9 mouse cellular contexts compared by ENCODE assay signal in the genomic region with DNA sequence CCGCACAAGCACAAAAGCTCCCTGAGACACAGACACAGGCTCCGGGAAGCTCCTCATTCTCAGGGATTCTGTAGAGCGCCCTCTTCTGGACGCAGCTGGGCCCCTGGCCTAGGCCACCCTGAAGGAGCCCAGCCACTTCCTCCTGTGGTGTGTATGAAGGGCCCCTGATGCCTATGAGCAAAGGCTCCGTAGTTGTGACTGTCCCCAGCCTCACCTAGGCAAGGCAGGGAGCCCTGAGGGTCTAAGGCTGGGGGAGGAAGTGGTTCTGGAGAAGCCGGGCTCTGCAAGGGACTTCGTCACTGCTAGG. TPM values are rescaled to one million over a fixed set of nuclear protein-coding genes. Genes with fewer than 3 reads are reported as not detected.
DNase-seq lines count a peak whose midpoint lies in the region; ATAC-seq and TF ChIP-seq lines count a peak whose summit lies in the region.
"Had no signal": no experiment of that assay in that cellular context is flagged by ENCODE, and none has a peak within 500 bp of the region (broad histone marks: within the 10 kb centered on the region; RNA-seq: fewer than 3 reads in every experiment).

No protein-coding gene starts in this region.

- ATAC-seq in hindbrain, postnatal 0 days: 0 out of 2 replicates have a peak, but pooled peaks have one; percentile 13
- ATAC-seq in hindbrain, embryonic 14.5 days (ENCODE audit: low FRiP score): no peak
- peak; percentile 36; the same call in 1 of the 2 replicates for ATAC-seq in limb, embryonic 11.5 days (ENCODE audit: insufficient number of reproducible peaks, low FRiP score, low TSS enrichment, low read depth)
- ATAC-seq in midbrain, embryonic 13.5 days: 0 out of 2 replicates have a peak, but pooled peaks have one; percentile 15

- H3K4me3 ChIP-seq in hindbrain, postnatal 0 days (ENCODE audit: low read length): no peak overlapping the region
- H3K4me3 ChIP-seq in hindbrain, embryonic 14.5 days (replicated peaks; ENCODE audit: low read length): no peak overlapping the region
- no peak overlapping the region for H3K4me3 ChIP-seq in limb, embryonic 11.5 days (ENCODE audit: low read depth, low read length)
- H3K4me3 ChIP-seq in midbrain, embryonic 13.5 days (replicated peaks): no peak overlapping the region
- H3K4me3 ChIP-seq: midbrain, embryonic 12.5 days had no signal

- H3K36me3 ChIP-seq in hindbrain, postnatal 0 days (ENCODE audit: insufficient read depth, low read length): no peaks in the 10 kb centered on the region
- no peaks in the 10 kb centered on the region for H3K36me3 ChIP-seq in hindbrain, embryonic 14.5 days (replicated peaks; ENCODE audit: control insufficient read depth, insufficient read depth)
- H3K36me3 ChIP-seq in limb, embryonic 11.5 days (ENCODE audit: control insufficient read depth, insufficient read depth, low read length): no peaks in the 10 kb centered on the region
- no peaks in the 10 kb centered on the region for H3K36me3 ChIP-seq in midbrain, embryonic 13.5 days
- H3K36me3 ChIP-seq: midbrain, embryonic 12.5 days had no signal

- peak; percentile 69 for DNase-seq in hindbrain, postnatal 0 days (ENCODE audit: low spot score)
- DNase-seq in hindbrain, embryonic 14.5 days (ENCODE audit: low spot score): no peak
- DNase-seq in NIH3T3 (ENCODE audit: low read depth): peak; percentile 65
- peak; percentile 68 to 73 for DNase-seq in cerebellum, postnatal 25 days
- peak; percentile 57 to 78 for DNase-seq in heart, postnatal 14 days
- peak; percentile 62 for DNase-seq in limb, embryonic 11.5 days (ENCODE audit: low spot score)
- peak; percentile 85 for DNase-seq in thymus, postnatal 0 days (ENCODE audit: low spot score)

- peaks cover 13% of the 10 kb centered on the region; the same call in 1 of the 2 replicates for H3K4me1 ChIP-seq in hindbrain, postnatal 0 days (ENCODE audit: insufficient read depth, low read length)
- 0 out of 2 replicates have a peak, but pooled peaks cover 3% of the 10 kb centered on the region for H3K4me1 ChIP-seq in hindbrain, embryonic 14.5 days (replicated peaks; ENCODE audit: control insufficient read depth, insufficient read depth, low read length)
- peaks cover 4% of the 10 kb centered on the region for H3K4me1 ChIP-seq in limb, embryonic 11.5 days (ENCODE audit: control insufficient read depth, insufficient read depth, low read length)
- H3K4me1 ChIP-seq in midbrain, embryonic 13.5 days (replicated peaks): peaks cover 16% of the 10 kb centered on the region

- no peak overlapping the region for H3K9ac ChIP-seq in hindbrain, postnatal 0 days (replicated peaks; ENCODE audit: low read length)
- H3K9ac ChIP-seq in hindbrain, embryonic 14.5 days: no peak overlapping the region
- H3K9ac ChIP-seq in limb, embryonic 11.5 days (ENCODE audit: low read length): no peak overlapping the region
- H3K9ac ChIP-seq in midbrain, embryonic 13.5 days (replicated peaks): no peak overlapping the region
- H3K9ac ChIP-seq: midbrain, embryonic 12.5 days had no signal

- no peak overlapping the region for H3K4me2 ChIP-seq in hindbrain, postnatal 0 days (ENCODE audit: low read depth, low read length)
- no peak overlapping the region for H3K4me2 ChIP-seq in hindbrain, embryonic 14.5 days (replicated peaks)
- H3K4me2 ChIP-seq in limb, embryonic 11.5 days (ENCODE audit: low read depth, severe bottlenecking): no peak overlapping the region
- no peak overlapping the region for H3K4me2 ChIP-seq in midbrain, embryonic 13.5 days (replicated peaks)
- H3K4me2 ChIP-seq: midbrain, embryonic 12.5 days had no signal

- WGBS in hindbrain, postnatal 0 days: 40% methylated on average over 7 of the region's 7 CpGs
- 40% methylated on average over 7 of the region's 7 CpGs for WGBS in hindbrain, embryonic 14.5 days
- 55% methylated on average over 7 of the region's 7 CpGs for WGBS in limb, embryonic 11.5 days
- 40% methylated on average over 7 of the region's 7 CpGs for WGBS in midbrain, embryonic 13.5 days

- H3K27me3 ChIP-seq in hindbrain, postnatal 0 days (ENCODE audit: insufficient read depth, low read length): peaks cover 12% of the 10 kb centered on the region; the same call in 1 of the 2 replicates
- peaks cover 21% of the 10 kb centered on the region for H3K27me3 ChIP-seq in hindbrain, embryonic 14.5 days (ENCODE audit: control insufficient read depth, insufficient read depth, low read length)
- peaks cover 17% of the 10 kb centered on the region for H3K27me3 ChIP-seq in limb, embryonic 11.5 days (ENCODE audit: control insufficient read depth, insufficient read depth, low read length)
- peaks cover 36% of the 10 kb centered on the region for H3K27me3 ChIP-seq in midbrain, embryonic 13.5 days

- intact Hi-C loops in heart, postnatal 14 days (cut with DNase I): no loop called here

- no peaks in the 10 kb centered on the region for H3K9me3 ChIP-seq in hindbrain, postnatal 0 days (ENCODE audit: low read length)
- H3K9me3 ChIP-seq in hindbrain, embryonic 14.5 days (ENCODE audit: control insufficient read depth, low read length): no peaks in the 10 kb centered on the region
- no peaks in the 10 kb centered on the region for H3K9me3 ChIP-seq in limb, embryonic 11.5 days (ENCODE audit: control insufficient read depth, low read length)
- H3K9me3 ChIP-seq in midbrain, embryonic 13.5 days: no peaks in the 10 kb centered on the region
- H3K9me3 ChIP-seq: midbrain, embryonic 12.5 days had no signal

- peak; percentile 63 for TF ChIP-seq CTCF in hindbrain, postnatal 0 days (IDR thresholded peaks at IDR 0.05; ENCODE audit: low read depth)

- H3K27ac ChIP-seq in hindbrain, postnatal 0 days: no peak overlapping the region
- H3K27ac ChIP-seq in hindbrain, embryonic 14.5 days: no peak overlapping the region
- no peak overlapping the region for H3K27ac ChIP-seq in limb, embryonic 11.5 days (replicated peaks; ENCODE audit: low read depth, low read length)
- H3K27ac ChIP-seq in midbrain, embryonic 13.5 days: no peak overlapping the region
- H3K27ac ChIP-seq: midbrain, embryonic 12.5 days had no signal

RNA-seq across cellular contexts. Expression of gene Lif, which starts 3.8 kb away (rescaled TPM):
- 0.21 and 0.22 TPM in 2 replicates for total RNA-seq in hindbrain, postnatal 0 days (2014; rRNA removed)
- polyA plus RNA-seq in hindbrain, postnatal 0 days (2015; fragmentation: Nextera tagmentation; extraction: Ambion mirVana): 0.08 and 0.10 TPM in 2 replicates
- polyA plus RNA-seq in hindbrain, embryonic 14.5 days (2014; fragmentation: Nextera tagmentation; extraction: Ambion mirVana): 0.29 TPM in 1 of 2 replicates, not detected in the other
- under 1 TPM; 0.14 to 0.37 TPM for total RNA-seq in heart, postnatal 14 days (2021)
- polyA plus RNA-seq in limb, embryonic 11.5 days (2014; fragmentation: Nextera tagmentation; extraction: Ambion mirVana): 0.04 and 0.05 TPM in 2 replicates
- polyA plus RNA-seq in midbrain, embryonic 13.5 days (2015; fragmentation: Nextera tagmentation; extraction: Ambion mirVana): 0.19 TPM in 1 of 2 replicates, not detected in the other
- 0.49 and 0.65 TPM in 2 replicates for polyA plus RNA-seq in thymus, postnatal 0 days (2015; fragmentation: Nextera tagmentation; extraction: Ambion mirVana)
- polyA plus RNA-seq: midbrain, embryonic 12.5 days had no signal

RNA-seq across cellular contexts. Expression of gene Osm, which starts 24.9 kb away (rescaled TPM):
- total RNA-seq in hindbrain, postnatal 0 days (2014; rRNA removed): 0.40 TPM in 1 of 2 replicates, not detected in the other
- polyA plus RNA-seq in hindbrain, postnatal 0 days (2015; fragmentation: Nextera tagmentation; extraction: Ambion mirVana): 0.08 TPM in 1 of 2 replicates, not detected in the other
- not detected in 2 replicates for polyA plus RNA-seq in hindbrain, embryonic 14.5 days (2014; fragmentation: Nextera tagmentation; extraction: Ambion mirVana)
- total RNA-seq in heart, postnatal 14 days (2021): under 1 TPM in 1 of 2 experiments, not detected in 1; 0.10 TPM
- polyA plus RNA-seq in limb, embryonic 11.5 days (2014; fragmentation: Nextera tagmentation; extraction: Ambion mirVana): not detected in 2 replicates
- polyA plus RNA-seq in midbrain, embryonic 13.5 days (2015; fragmentation: Nextera tagmentation; extraction: Ambion mirVana): 0.12 TPM in 1 of 2 replicates, not detected in the other
- 2.1 and 2.6 TPM in 2 replicates for polyA plus RNA-seq in thymus, postnatal 0 days (2015; fragmentation: Nextera tagmentation; extraction: Ambion mirVana)
- polyA plus RNA-seq: midbrain, embryonic 12.5 days had no signal

RNA-seq across cellular contexts. Expression of gene Castor1, which starts 43.1 kb away (rescaled TPM):
- 20.6 and 20.7 TPM in 2 replicates for total RNA-seq in hindbrain, postnatal 0 days (2014; rRNA removed)
- polyA plus RNA-seq in hindbrain, postnatal 0 days (2015; fragmentation: Nextera tagmentation; extraction: Ambion mirVana): 10.6 and 12.4 TPM in 2 replicates
- polyA plus RNA-seq in hindbrain, embryonic 14.5 days (2014; fragmentation: Nextera tagmentation; extraction: Ambion mirVana): 3.8 and 4.5 TPM in 2 replicates
- total RNA-seq in heart, postnatal 14 days (2021): 10 to 100 TPM in 1 of 2 experiments, 1 to 10 TPM in 1; 8.3 to 11.4 TPM
- 1.1 and 1.5 TPM in 2 replicates for polyA plus RNA-seq in limb, embryonic 11.5 days (2014; fragmentation: Nextera tagmentation; extraction: Ambion mirVana)
- 1.5 and 1.6 TPM in 2 replicates for polyA plus RNA-seq in midbrain, embryonic 13.5 days (2015; fragmentation: Nextera tagmentation; extraction: Ambion mirVana)
- polyA plus RNA-seq in thymus, postnatal 0 days (2015; fragmentation: Nextera tagmentation; extraction: Ambion mirVana): 37.9 and 45.8 TPM in 2 replicates
